Mouse (Mus musculus): Measurements from ENCODE around the gene Fam205a1.
"Not testable (repeated sequence)": the region's sequence is repeated elsewhere in the genome, so short reads cannot be mapped to it uniquely, and the experiment has no call there.

Fam205a1 gene

GRCm38 (mm10) chr4:42856671-42857070, 3.0 kb upstream of the Fam205a1 start, which contains the start of gene Gm12394:
Gene Gm12394, minus strand, starts transcription at chr4:42856771.
- ATAC-seq (ENCODE audit: insufficient number of reproducible peaks, low FRiP score, low TSS enrichment), result not testable (repeated sequence)

All from cerebellum, adult (tissue).